Mouse (Mus musculus) ES-E14 (cell line): ENCODE measurements around the gene Tspan2. TPM values are rescaled to one million over a fixed set of nuclear protein-coding genes. Genes with fewer than 3 reads are reported as not detected.

Experiments
- DNase-seq: peaks from one replicate; pipeline ENCODE4 v3.0.0-alpha.2; 2013; ENCODE audit warnings: low read depth, low spot score
- H3K27ac ChIP-seq: 2 replicates; pipeline ENCODE4 v1.5.1; 2012; ENCODE audit warnings: low read depth, mild to moderate bottlenecking, low read length, moderate library complexity, mixed read lengths; ENCODE audit not compliant: poor library complexity, insufficient read depth, severe bottlenecking
- H3K36me3 ChIP-seq: 2 replicates; pipeline ENCODE4 v1.6.1; 2012; ENCODE audit warnings: mild to moderate bottlenecking, low read length, moderate library complexity, mixed read lengths; ENCODE audit not compliant: control insufficient read depth, poor library complexity, insufficient read depth, severe bottlenecking
- H3K4me1 ChIP-seq, 2 experiments: fragments of 150-350 bp in 1 of 2; sonication (generic) in 1 of 2; 2 replicates each; pipeline ENCODE4 v1.6.1; 2012; ENCODE audit warnings: low read length in 2 of 2, mild to moderate bottlenecking in 1 of 2, mixed read lengths in 1 of 2; ENCODE audit not compliant: control insufficient read depth in 2 of 2, insufficient read depth in 2 of 2, poor library complexity in 1 of 2
- H3K4me3 ChIP-seq, 2 experiments: fragments of 150-350 bp in 1 of 2; sonication (generic) in 1 of 2; 2 replicates each; pipeline ENCODE4 v1.5.1; 2012; ENCODE audit warnings: low read length in 2 of 2, low read depth in 1 of 2, mild to moderate bottlenecking in 1 of 2, mixed read lengths in 1 of 2; ENCODE audit not compliant: insufficient read depth in 1 of 2, poor library complexity in 1 of 2, severe bottlenecking in 1 of 2
- H3K9ac ChIP-seq: 2 replicates; pipeline ENCODE4 v1.6.1; 2012; ENCODE audit warnings: low read depth, mild to moderate bottlenecking, low read length, mixed read lengths; ENCODE audit not compliant: poor library complexity, insufficient read depth, severe bottlenecking
- H3K9me3 ChIP-seq: fragments of 150-350 bp; sonication (generic); 2 replicates; pipeline ENCODE4 v1.6.1; 2012; ENCODE audit warnings: low read depth, mild to moderate bottlenecking, low read length; ENCODE audit not compliant: control insufficient read depth, insufficient read depth
- CHD2 ChIP-seq: IDR thresholded peaks from 2 replicates; pipeline ENCODE4 v1.6.1; 2014; ENCODE audit warnings: mild to moderate bottlenecking, low read depth, low read length, inconsistent platforms
- HCFC1 ChIP-seq: IDR thresholded peaks from 2 replicates; pipeline ENCODE4 v1.6.1; 2012; ENCODE audit warnings: low read length, inconsistent platforms, borderline replicate concordance; ENCODE audit not compliant: insufficient read depth
- MAFK ChIP-seq: IDR thresholded peaks from 2 replicates; pipeline ENCODE4 v1.6.1; 2014; ENCODE audit warnings: mild to moderate bottlenecking, low read depth, low read length, inconsistent platforms; ENCODE audit not compliant: insufficient read depth
- ZC3H11A ChIP-seq: IDR thresholded peaks from 2 replicates; pipeline ENCODE4 v1.6.1; 2012; ENCODE audit warnings: low read depth, mild to moderate bottlenecking, inconsistent platforms, low read length, borderline replicate concordance
- ZNF384 ChIP-seq: IDR thresholded peaks from 2 replicates; pipeline ENCODE4 v1.6.1; 2012; ENCODE audit warnings: low read depth, low read length, inconsistent platforms
- in situ Hi-C, 2 experiments: fragments of 600-800 bp; cut with MboI; formaldehyde crosslinking; loops; one replicate each; pipeline ENCODE4 v1.15.1; 2025; ENCODE audit warnings: low sequenced_read_pairs in 2 of 2, inconsistent platforms in 1 of 2; ENCODE audit not compliant: unreplicated experiment in 2 of 2
- total RNA-seq: library from RNA; depleted of rRNA; stranded (reverse); fragments of 300-350 nt; gene quantifications from 2 replicates; pipeline ENCODE4 v1.2.3, GENCODE M21; 2012; rRNA removed

Tspan2 gene
- total RNA-seq = 13.6 and 23.2 TPM in 2 replicates

- Histone ChIP-seq H3K4me1 (no peaks in the 10 kb centered on the region), H3K27ac (no peak within 1 kb of the TSS), H3K36me3 (no peaks in the 10 kb centered on the region), H3K9me3 (no peaks in the 10 kb centered on the region), H3K9ac (peak within 1 kb of the TSS; percentile 72), H3K4me3 (peak within 1 kb of the TSS; percentile 82 to 96)
- TF ChIP-seq ZNF384 (no peak), MAFK (no peak), CHD2 (no peak), HCFC1 (no peak), ZC3H11A (no peak)
- in situ Hi-C loops = no loop called here
- no peak for DNase-seq
Observed at GRCm38 (mm10) chr3:102734313-102735030, at the start of gene Tspan2. TSS of gene Tspan2 (plus strand) at chr3:102734529.

GRCm38 (mm10) chr3:102686861-102687260, 47.5 kb upstream of the Tspan2 start:
- H3K4me3 ChIP-seq = no peak overlapping the region
- H3K4me1 ChIP-seq = no peaks in the 10 kb centered on the region
- no peak for DNase-seq
- no peak for TF ChIP-seq CHD2
- TF ChIP-seq HCFC1 = no peak
- no peak for TF ChIP-seq ZNF384
- TF ChIP-seq MAFK = no peak
- no peak for TF ChIP-seq ZC3H11A
- in situ Hi-C loops = no loop called here
- H3K9ac ChIP-seq = no peak overlapping the region
- no peaks in the 10 kb centered on the region for H3K9me3 ChIP-seq
- no peak overlapping the region for H3K27ac ChIP-seq
- H3K36me3 ChIP-seq = no peaks in the 10 kb centered on the region

GRCm38 (mm10) chr3:102687852-102688251, 46.5 kb upstream of the Tspan2 start:
- TF ChIP-seq ZNF384 (no peak), CHD2 (no peak), MAFK (no peak), ZC3H11A (no peak), HCFC1 (no peak)
- no peak for DNase-seq
- Histone ChIP-seq H3K36me3 (no peaks in the 10 kb centered on the region), H3K4me1 (no peaks in the 10 kb centered on the region), H3K9ac (no peak overlapping the region), H3K27ac (no peak overlapping the region), H3K9me3 (no peaks in the 10 kb centered on the region), H3K4me3 (no peak overlapping the region)
- in situ Hi-C loops = no loop called here

DNA sequence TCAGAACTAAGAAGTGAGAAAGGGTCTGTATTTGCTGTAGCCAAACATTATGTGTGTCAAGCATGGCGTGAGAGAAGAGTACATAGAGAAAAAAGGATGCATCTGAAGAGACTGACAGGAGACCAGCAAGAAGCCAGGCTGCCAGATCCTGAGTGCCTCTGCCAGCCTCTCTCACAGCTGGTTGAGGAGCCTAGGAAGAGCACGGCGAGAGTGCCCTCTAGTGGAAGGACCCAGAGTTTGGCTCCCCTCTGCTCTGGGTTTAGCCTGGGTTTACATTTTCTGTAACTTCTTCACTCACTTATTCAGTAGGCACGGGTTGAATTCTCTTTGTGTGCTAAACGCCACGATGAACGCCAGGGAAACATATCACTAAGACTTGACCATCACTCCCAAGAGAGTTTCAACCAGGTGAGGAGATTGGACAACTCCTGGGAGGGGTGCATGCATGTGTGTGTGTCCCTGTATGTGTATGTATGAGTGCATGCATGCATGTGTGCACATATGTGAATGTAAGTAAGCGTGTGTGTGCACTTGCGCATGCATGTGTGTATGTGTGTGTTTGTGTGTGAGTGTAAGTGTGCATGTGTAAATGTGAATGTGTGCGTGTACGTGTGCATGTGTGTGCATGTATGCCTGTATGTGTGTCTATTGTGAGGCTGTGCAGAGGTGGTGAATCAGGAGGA, 42.4 kb upstream of the Tspan2 start:
- in situ Hi-C loops = no loop called here
- Histone ChIP-seq H3K9ac (no peak overlapping the region), H3K9me3 (no peaks in the 10 kb centered on the region), H3K27ac (no peak overlapping the region), H3K4me3 (no peak overlapping the region), H3K4me1 (no peaks in the 10 kb centered on the region), H3K36me3 (no peaks in the 10 kb centered on the region)
- DNase-seq = peak; percentile 59
- TF ChIP-seq ZC3H11A (peak; percentile 93), HCFC1 (no peak)
